Mouse (Mus musculus) layer of hippocampus, adult 18-20 months (tissue): ENCODE data around the gene Vdac1. TPM values are rescaled to one million over a fixed set of nuclear protein-coding genes. Genes with fewer than 3 reads are reported as not detected.
A peak's percentile ranks its signal among the peaks of the same experiment; 100 is the strongest.
"Not testable (repeated sequence)": the region's sequence is repeated elsewhere in the genome, so short reads cannot be mapped to it uniquely, and the experiment has no call there.

Experiments
- DNase-seq, 2 experiments: peaks; one replicate each; pipeline ENCODE4 v3.0.0; 2022; ENCODE audit warnings: low spot score in 2 of 2
- total RNA-seq, 2 experiments: library from RNA; stranded (reverse); gene quantifications; 2 replicates each; pipeline ENCODE4 v1.2.3; 2021

Vdac1 gene
- total RNA-seq, 2 experiments from 2014 or later, result 522 to 543 TPM

DNA sequence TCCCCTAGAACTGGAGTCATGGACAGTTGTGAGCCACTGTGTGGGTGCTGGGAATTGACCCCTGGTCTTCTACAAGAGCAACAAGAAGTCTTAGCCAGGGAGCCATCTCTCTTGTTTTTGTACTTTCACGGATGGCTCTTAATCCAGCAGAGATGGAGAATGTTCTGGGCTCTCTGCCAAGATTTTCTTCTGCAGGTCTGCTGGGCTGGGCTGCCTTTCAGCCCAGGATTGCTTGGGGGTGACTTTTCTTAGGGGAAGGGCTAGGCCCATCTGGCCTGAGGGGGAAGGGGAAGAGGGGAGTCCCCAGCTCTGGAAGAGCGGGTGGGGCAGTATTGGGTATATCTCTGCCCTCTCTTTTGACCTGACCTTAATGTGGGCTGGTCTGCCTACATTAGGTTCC is 9.9 kb downstream of the Vdac1 start:
- peak in 1 of 2 experiments; percentile 54 for DNase-seq

DNA sequence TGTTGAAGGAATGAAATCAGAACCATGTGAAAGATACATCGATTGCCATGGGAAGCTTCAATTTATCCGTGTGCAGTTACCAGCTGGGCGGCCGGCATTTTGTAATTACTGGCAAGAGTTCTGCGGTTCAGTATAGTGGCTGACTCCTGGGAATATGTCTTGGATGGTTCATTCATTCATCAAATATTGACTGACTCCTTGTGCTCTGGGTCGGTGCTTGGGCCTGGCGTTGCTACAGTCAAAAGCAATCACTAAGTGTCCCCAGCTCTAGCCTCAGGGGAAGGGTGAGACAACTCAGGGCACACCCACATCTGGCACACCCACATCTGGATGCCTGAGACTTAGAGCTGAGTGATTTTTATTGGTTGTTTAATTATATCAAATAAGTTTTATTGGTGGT is 13.2 kb downstream of the Vdac1 start:
- DNase-seq, result no peak

DNA sequence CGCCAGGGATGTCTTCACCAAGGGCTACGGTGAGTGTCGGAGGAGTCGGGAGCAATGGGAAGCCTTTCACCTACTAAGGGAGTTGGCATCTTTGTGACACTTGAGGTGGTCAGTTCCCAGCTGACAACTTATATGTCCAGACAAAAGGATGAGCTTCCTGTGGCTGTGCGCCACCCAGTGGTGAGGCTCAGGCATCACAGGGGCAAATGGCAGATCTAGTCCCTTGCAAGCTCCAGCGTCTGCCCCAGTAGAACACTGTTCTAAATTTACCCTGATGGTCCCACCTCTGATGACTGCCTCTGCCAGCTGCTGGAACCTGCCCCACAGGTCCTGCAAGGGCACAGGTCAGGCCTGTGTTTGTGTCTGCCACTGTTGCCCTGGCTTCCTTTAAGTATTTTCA is 13.7 kb downstream of the Vdac1 start:
- peak in 1 of 2 experiments; percentile 57 for DNase-seq

DNA sequence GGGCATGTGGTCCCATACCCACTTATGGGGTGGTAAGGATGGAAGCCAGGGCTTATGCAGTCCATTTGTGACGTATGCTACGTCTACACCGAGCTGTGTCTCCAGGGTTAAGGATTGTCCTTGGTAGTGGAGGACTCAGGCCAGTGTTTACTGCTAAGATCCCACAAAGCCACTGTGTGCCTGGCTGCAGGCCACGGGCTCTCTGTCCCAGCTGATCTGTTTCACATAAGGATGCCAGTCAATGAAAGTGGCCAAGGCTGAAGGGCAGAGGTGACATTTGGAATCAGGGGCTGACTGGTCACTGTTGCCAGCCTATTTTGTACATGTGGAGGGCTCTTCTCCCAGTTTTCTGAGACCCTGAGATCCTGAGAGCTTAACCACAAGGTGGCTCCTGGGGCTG is 16.9 kb downstream of the Vdac1 start:
- DNase-seq, result no peak

DNA sequence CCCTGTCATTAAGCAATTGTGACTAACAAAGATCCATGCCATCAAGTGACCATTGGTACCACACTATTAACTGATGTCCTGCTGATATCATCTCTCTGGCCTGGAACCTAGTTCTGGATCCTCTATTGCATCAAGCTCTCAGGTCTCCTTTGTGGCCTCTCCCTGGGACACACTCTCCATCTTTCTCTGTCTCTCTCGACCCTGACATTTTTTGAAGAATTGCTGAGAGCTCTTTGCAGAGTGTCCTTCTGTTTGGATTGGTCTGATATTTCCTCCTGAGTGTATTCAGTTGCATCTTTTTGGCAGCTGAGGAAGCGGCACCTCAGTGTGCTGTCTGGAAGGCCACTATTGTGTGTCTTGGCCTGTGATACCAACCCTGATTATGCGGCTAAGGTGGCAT is 18.6 kb downstream of the Vdac1 start:
- no peak for DNase-seq

DNA sequence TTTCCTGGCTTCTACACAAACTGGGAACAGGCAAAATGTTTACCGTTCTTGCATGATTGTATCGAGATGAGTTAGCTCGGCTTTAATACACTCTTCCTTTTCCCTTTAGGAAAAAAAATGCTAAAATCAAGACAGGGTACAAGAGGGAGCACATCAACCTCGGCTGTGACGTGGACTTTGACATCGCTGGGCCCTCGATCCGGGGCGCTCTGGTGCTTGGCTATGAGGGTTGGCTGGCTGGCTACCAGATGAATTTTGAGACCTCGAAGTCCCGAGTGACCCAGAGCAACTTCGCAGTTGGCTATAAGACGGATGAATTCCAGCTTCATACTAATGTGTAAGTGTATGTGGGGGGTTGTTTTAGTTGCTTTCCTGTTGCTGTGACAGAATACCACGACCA is 23.1 kb downstream of the Vdac1 start:
- DNase-seq, result no peak

DNA sequence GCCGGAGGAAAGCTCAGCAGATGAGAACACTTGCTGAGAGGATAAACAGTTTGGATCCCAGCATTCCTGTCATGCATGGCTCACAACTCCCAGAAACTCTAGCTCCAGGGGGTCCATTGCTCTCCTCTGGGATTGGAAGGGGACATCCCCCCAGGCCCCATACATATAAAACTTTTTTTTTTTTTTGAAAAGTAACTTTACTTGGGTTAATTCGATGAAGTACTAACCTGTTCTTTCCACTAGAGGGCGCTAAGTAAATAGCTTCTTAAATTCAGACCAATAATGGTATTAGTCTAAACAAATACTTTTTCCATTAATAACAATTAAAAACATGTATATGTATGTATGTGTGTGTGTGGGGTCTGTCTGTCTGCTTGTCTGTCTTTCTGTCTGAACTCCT is 24.0 kb downstream of the Vdac1 start:
- DNase-seq, result no peak

DNA sequence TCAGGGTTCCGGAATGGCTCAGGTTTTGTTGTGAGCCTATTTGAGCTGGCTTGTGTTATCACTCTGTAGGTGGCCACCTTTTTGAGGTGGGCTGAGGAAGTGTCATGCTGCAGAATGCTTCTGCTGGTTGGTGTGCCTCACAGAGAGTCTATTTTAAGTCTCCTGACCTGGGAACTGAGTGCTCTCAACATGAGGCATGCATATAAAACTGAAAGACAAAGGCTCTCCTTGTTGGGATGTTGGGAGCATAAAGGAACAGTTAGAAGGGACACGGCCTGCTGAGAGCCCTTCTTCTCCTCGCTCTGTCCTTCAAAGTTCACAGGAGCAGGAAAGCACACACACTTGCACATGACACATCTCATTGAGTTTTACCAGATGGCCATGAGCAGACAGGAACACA is 26.2 kb downstream of the Vdac1 start:
- no peak for DNase-seq

DNA sequence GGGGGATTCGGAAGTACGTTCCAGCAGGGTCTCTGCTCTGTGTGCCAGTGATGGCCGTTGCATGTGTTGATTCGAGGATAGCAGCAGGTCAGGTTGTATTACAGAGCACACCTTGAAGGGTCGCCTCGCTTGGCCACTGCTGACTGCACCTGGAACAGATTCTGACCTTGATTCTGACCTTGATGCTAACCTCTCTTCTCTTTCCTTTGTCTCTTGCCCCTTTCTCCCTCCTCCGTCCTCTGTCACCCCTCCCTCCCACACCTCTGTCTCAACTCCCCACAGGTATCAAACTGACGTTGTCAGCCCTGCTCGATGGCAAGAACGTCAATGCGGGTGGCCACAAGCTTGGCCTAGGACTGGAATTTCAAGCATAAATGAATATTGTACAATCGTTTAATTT is 27.5 kb downstream of the Vdac1 start:
- no peak for DNase-seq

DNA sequence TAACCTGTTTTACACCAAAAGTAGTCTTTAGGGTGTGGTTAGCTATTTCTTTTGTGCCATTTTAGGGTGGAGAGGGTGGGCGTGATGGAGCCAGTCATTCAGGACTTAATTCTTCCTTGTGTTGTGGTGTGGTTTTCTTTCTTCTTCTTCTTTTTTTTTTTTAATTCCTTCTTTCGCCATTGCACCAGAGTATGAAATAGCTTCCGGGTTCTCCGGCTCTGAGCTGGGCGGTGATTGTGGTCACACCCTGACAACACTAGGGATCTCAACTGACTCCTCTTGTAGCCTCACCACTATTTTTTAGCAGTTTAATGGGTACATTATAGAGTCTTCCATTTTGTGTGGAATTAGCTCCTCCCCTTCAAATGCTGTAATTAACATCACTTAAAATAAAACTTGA is 28.3 kb downstream of the Vdac1 start:
- DNase-seq, result not testable (repeated sequence)

DNA sequence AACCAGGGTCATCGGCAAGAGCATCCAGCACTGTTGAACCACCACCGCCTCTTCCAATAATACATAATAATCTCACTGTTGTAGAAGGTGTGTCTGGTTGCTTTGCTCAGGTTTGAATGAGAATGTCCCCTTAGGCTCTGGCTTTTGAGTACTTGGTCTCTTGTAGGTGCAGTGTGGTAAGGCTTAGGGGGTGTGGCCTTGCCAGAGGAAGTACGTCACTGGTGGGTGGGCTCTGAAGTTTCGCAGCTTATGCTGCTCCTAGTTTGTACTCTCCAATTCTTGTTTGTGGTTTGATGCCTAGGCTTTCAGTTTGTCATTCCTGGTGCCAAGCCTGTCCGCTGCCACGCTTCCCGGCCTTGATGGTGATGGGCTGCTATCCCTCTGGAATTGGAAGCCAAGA is 29.3 kb downstream of the Vdac1 start:
- no peak for DNase-seq

DNA sequence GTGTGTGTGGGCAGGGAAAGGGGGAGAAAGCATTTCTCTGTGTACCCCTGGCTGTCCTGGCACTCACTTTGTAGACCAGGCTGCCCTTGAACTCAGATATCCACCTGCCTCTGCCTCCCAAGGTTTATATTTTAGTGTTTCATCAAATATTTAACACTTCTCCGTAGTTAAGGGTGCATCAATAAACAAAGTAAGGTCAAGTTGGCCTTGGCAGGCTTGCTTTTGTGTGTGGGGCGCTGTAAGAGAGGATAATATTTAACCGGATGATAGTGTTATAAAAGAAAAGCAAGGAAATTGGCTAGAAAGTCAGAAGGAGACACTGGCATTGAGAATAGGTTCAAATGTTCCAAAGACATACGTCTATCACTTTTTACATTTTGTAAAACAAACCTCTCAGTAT is 33.8 kb downstream of the Vdac1 start:
- DNase-seq, result no peak

DNA sequence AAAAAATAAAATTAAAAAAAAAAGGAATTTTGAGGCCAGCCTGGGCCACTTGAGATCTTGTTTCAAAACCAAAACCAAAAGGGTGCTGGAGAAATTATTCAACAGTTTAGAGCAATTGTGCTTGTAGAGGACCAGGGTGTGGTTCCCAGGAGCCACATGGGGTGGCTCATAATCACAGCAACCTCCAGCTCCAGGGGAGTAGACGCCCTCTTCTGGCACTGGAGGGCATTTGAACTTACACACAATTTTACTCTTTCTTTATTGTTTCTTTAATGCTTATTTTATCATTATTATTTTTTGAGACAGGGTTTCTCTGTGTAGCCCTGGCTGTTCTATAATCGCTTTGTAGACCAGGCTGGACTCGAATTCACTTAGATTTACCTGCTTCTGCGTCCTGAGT is 34.7 kb downstream of the Vdac1 start:
- no peak for DNase-seq

DNA sequence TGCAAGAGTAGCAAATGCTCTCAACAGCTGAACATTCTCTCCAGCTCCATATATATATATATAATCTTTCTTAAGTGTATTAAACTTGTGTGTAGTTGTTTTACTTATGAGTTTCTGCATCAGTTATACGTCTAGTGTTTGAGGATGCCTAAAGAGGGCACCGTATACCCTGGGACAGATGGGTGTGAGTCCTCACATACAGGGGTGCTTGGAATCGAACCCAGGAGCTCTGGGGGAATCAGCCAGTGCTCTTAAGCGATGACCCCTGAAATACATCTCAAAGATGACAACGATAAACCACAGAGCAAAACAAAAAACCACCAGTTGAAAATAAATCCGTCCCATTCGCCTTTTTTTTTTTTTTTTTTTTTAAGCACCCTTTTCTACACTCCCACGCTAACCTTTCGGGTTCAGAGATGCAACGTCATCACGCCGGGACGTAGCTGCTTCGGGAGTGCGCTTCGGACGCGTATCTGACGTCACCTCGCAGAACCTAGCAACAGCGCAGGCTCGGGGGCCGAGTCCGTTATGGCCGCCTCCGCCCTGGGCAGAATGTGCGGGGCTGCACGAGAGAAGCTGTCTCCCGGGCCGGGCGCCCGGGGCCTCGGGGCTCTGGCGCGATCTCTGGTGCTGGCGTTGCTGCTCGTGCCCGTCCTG is 35.4 kb downstream of the Vdac1 start, which contains the start of gene 9530068E07Rik:
Gene 9530068E07Rik (plus strand): TSS at position 489 of the 657 bp plus-strand sequence.
- peak; percentile 92 to 96 for DNase-seq

DNA sequence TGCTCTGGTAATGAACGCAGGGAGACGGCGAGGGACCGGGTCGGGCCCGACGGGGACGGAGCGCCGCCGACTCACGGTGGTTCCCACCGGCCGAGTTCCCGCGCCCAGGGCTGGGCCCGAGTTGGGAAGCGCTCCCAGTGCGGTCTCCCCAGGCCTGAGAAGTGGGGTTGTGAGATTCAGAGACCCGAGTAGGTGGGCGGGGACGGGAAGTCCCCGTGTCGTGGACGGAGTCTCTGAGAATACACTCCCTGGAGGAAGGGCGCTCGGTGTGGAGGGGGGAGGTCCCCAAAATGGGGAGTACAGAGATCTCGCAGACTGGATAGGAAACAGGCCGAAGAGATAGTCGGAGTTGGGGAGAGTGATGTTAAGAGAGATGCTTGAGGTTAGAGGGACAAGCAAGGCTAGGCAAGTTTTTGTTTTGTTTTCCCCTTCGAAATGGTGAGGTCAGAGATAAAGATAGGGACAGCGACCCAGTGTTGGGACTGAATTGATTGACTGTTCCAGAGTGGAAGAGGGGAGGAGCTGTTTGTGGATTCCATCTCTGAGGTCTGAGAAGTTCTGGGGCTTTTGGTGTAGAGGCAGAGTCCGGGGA is 36.0 kb downstream of the Vdac1 start:
- no peak for DNase-seq

DNA sequence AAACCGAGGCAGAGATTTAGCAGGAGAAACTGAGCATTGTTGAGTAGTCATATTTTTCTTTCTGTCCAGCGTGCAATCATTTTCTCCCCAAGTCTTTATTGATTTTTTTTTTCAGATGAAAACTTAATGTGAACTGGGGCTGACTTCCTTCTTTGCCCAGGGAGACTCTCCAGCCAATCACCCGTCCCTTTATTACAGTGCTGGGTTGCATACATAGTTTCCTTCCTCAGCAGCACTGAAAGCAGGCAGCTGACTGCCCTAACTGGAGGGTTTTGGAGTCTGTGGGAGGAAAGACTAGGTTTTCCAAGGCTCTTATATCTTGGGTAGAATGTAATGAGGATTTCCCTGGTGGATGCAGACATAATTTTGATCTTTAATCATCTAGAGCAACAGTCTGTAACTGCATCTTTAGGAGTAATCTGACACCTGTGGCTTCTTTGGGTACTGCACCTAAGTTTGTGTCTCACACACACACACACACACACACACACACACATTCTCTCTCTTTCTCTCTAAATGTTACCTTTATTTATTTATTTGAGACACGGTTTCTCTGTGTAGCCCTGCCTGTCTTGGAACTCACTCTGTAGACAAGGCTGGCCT is 36.8 kb downstream of the Vdac1 start:
- DNase-seq, result no peak

DNA sequence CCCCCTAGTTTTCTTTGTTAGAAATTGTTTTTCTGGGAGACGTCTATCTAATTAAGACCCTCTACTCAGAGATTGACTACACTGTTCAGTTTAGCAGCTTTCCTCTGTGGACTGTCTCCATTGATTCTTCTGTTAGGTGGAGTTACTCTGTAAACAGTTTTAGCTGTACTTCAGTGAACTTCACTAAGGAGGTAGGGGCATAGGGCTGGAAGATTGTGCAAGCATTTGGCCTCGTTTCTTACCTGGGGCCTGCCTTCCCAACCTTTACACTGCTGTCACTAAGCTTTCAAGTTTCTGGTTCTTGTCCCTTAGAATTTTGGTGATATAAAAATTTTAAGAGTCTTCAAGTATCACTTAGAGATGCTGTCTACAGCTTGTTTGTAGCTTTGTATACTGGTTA is 40.8 kb downstream of the Vdac1 start:
- no peak for DNase-seq

DNA sequence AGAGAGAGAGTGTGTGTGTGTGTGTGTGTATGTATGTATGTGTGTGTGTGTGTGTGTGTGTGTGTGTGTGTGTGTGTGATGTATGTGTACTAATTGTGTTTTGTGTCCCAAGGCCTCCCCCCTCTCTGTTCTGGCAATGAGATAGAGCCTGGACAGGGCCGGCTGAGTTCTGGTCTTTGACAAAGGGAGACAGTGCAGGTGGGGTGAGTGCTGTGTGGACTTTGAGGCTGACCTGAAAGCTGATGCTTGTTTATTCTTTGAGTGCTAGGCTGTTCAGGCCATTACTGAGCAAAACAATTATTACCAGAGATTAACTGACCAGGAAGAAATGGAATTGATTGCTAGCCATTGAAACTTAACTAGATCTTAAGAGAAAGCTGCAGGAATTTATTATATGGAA is 41.9 kb downstream of the Vdac1 start:
- no peak for DNase-seq

DNA sequence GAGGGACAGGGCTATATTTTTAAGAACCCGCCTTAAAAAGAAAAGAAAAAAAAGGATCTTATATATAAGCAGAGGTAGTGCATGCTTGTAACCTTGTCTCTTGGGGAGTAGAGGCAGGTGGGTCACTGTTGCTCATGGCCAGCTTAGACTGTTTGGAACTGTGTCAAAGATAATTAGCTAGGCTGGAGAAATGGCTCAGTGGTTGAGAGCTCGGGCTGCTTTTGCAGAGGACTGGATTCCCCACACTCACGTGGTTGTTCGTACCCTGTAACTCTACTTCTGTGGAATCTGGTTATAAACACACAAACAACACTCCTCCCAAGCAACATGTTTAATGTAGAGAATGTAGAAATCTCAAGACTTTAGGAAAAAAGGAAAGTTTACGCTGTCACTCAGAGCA is 43.5 kb downstream of the Vdac1 start:
- DNase-seq, result no peak

DNA sequence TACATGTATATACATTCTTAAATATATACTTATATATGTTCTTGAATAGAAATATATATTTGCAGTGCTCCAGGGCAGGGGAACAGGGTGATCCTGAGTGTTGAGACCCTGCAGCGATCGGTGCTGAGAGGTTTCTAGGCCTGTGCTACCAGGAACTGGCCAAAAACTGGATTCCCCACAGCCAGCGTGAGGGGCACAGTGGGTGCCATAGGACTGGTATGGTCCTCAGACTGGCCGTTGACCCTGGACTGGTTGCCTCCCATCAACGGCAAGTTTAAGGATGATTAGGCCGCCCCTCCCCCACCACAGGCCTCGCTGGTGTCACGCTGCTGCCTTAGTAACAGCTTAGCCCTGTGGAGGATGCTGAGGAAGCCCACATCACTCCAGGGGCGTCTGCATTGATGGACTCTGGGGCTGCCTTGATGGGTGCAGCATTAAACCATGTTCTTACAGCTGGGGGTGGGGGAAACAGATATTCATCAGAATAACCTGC is 44.6 kb downstream of the Vdac1 start:
- DNase-seq, result no peak

DNA sequence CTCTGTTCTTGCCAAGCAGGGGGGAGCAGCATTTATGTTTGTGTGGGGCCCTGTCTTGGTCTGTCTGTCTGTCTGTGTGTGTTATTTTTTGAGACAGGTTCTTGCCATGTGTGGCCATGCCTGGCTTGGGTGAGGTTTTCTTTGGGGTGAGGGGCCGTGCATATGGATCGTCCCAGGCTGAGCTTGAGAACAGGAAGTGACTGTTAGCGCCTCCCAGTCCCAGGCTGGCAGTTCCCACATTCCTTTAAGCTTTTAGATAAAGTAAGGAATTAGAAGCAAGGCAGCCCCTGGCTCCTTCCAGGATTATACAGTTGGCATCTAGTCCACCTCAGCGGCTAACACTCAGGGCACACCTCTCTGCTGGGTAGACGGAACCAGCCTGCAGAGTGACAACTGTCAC is 48.7 kb downstream of the Vdac1 start:
- DNase-seq, result no peak

DNA sequence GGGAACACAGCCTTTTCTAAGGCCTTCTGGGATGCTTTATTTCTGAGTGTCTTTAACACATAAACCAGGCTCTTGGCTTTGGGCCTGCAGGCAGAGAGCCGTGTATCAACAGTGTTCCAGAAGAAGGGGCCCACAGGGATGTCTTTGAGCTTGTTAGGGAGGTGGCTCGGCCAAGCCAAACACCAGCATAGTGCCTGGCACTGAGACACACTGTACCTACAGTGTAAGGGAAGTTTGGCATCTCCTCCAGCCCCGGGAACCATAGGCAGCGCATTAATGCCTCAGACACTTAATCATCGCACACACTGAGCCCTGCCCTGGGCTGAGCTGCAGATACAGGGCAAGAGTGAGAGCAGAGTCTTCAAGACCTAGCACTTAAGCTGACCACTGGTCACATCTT is 57.7 kb downstream of the Vdac1 start:
- no peak for DNase-seq

DNA sequence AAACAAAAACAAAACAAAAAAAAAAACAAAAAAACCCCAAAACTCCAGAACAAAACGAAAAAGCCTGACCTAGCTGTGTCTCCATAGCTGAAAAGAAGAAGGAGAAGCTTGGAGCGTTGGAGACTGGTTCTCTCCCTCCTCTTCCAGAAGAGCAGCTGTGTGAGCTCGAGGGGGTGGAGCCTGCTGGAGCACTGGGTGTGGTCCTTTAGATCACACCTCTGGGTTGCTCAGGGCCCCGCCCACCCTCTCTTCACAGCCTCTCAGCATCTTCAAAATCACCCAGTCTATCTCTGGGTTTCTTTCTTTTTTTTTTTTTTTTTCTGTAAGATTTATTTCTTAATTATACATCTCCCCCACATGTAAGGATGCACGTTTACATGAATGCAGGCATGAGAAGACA is 58.6 kb downstream of the Vdac1 start:
- DNase-seq, result no peak
